Mouse (Mus musculus) kidney, embryonic 15.5 days (tissue): Measurements from ENCODE around the gene Camk2b. TPM values are rescaled to one million over a fixed set of nuclear protein-coding genes. Genes with fewer than 3 reads are reported as not detected.

Experiments
- ATAC-seq: fragments of 200-750 bp; cut with Nextera tagmentation; replicated peaks from 2 replicates; pipeline ENCODE4 v1.8.0; 2017; ENCODE audit warnings: moderate TSS enrichment; ENCODE audit not compliant: low FRiP score
- H3K27ac ChIP-seq: fragments of 300-500 bp; sonication (generic); 2 replicates; pipeline ENCODE4 v1.5.1; 2015; ENCODE audit warnings: mild to moderate bottlenecking, inconsistent platforms
- H3K27me3 ChIP-seq: fragments of 300-500 bp; sonication (generic); 2 replicates; pipeline ENCODE4 v1.6.1; 2015; ENCODE audit warnings: inconsistent platforms
- H3K36me3 ChIP-seq: fragments of 300-500 bp; sonication (generic); 2 replicates; pipeline ENCODE4 v1.6.1; 2015; ENCODE audit warnings: inconsistent platforms
- H3K4me1 ChIP-seq: fragments of 300-500 bp; sonication (generic); 2 replicates; pipeline ENCODE4 v1.6.1; 2015; ENCODE audit warnings: inconsistent platforms
- H3K4me2 ChIP-seq: fragments of 300-500 bp; sonication (generic); 2 replicates; pipeline ENCODE4 v1.6.1; 2015; ENCODE audit warnings: moderate library complexity, mild to moderate bottlenecking, inconsistent platforms
- H3K4me3 ChIP-seq: fragments of 300-500 bp; sonication (generic); replicated peaks from 2 replicates; pipeline ENCODE4 v1.5.1; 2015; ENCODE audit warnings: mild to moderate bottlenecking, inconsistent platforms
- H3K9ac ChIP-seq: fragments of 300-500 bp; sonication (generic); 2 replicates; pipeline ENCODE4 v1.6.1; 2015; ENCODE audit warnings: mild to moderate bottlenecking, inconsistent platforms
- H3K9me3 ChIP-seq: fragments of 300-500 bp; sonication (generic); replicated peaks from 2 replicates; pipeline ENCODE4 v1.6.1; 2016; ENCODE audit warnings: inconsistent platforms
- WGBS: fragments of 180-500 bp; shearing (Covaris S2); methylation state at CpG from one replicate; pipeline ENCODE4 v1.1.7; 2015; ENCODE audit warnings: mixed read lengths; 5-methylcytosine and 5-hydroxymethylcytosine counted together
- polyA plus RNA-seq: library from polyadenylated mRNA; unstranded; fragments of >200 nt; fragmentation: Nextera tagmentation; extraction: Ambion mirVana; gene quantifications from 2 replicates; pipeline ENCODE4 v1.2.1, GENCODE M21; 2015

Camk2b gene
- polyA plus RNA-seq, 1 experiment from 2014 or later: 4.3 TPM

GRCm38 (mm10) chr11:6038929-6039328 is 27.2 kb downstream of the Camk2b start:
- H3K9ac ChIP-seq: no peak overlapping the region
- H3K9me3 ChIP-seq: no peaks in the 10 kb centered on the region; the same call in 1 of the 2 replicates
- H3K4me3 ChIP-seq: no peak overlapping the region
- WGBS: 69% methylated on average over 7 of the region's 7 CpGs
- ATAC-seq: no peak
- no peak overlapping the region for H3K27ac ChIP-seq
- H3K27me3 ChIP-seq: no peaks in the 10 kb centered on the region
- H3K36me3 ChIP-seq: no peaks in the 10 kb centered on the region
- H3K4me1 ChIP-seq: peaks cover 16% of the 10 kb centered on the region
- no peak overlapping the region for H3K4me2 ChIP-seq

- H3K9ac ChIP-seq: no peak overlapping the region
- ATAC-seq: no peak
- no peaks in the 10 kb centered on the region for H3K27me3 ChIP-seq
- H3K36me3 ChIP-seq: no peaks in the 10 kb centered on the region
- H3K4me1 ChIP-seq: peaks cover 16% of the 10 kb centered on the region
- no peak overlapping the region for H3K4me3 ChIP-seq
- no peaks in the 10 kb centered on the region; the same call in 1 of the 2 replicates for H3K9me3 ChIP-seq
- WGBS: 69% methylated on average over 7 of the region's 7 CpGs
- no peak overlapping the region for H3K4me2 ChIP-seq
- no peak overlapping the region for H3K27ac ChIP-seq
These were observed 28.5 kb downstream of the Camk2b start for GRCm38 (mm10) chr11:6037686-6038085.

GRCm38 (mm10) chr11:6037198-6037597 is 29.0 kb downstream of the Camk2b start:
- Histone ChIP-seq H3K9me3 (no peaks in the 10 kb centered on the region; the same call in 1 of the 2 replicates), H3K27me3 (no peaks in the 10 kb centered on the region), H3K4me3 (no peak overlapping the region), H3K4me1 (peaks cover 16% of the 10 kb centered on the region), H3K36me3 (no peaks in the 10 kb centered on the region), H3K9ac (no peak overlapping the region), H3K4me2 (no peak overlapping the region), H3K27ac (no peak overlapping the region)
- 78% methylated on average over 7 of the region's 7 CpGs for WGBS
- 0 out of 2 replicates have a peak, but pooled peaks have one; percentile 43 for ATAC-seq

GRCm38 (mm10) chr11:6036477-6036876 is 29.7 kb downstream of the Camk2b start:
- no peaks in the 10 kb centered on the region for H3K36me3 ChIP-seq
- no peak overlapping the region for H3K9ac ChIP-seq
- no peak overlapping the region for H3K4me3 ChIP-seq
- ATAC-seq: no peak
- H3K9me3 ChIP-seq: no peaks in the 10 kb centered on the region; the same call in 1 of the 2 replicates
- no peaks in the 10 kb centered on the region for H3K27me3 ChIP-seq
- H3K27ac ChIP-seq: no peak overlapping the region
- H3K4me2 ChIP-seq: no peak overlapping the region
- WGBS: 86% methylated on average over 4 of the region's 4 CpGs
- peaks cover 16% of the 10 kb centered on the region for H3K4me1 ChIP-seq

GRCm38 (mm10) chr11:6035521-6035920 is 30.6 kb downstream of the Camk2b start:
- no peak overlapping the region for H3K27ac ChIP-seq
- H3K4me2 ChIP-seq: no peak overlapping the region
- H3K27me3 ChIP-seq: no peaks in the 10 kb centered on the region
- H3K4me3 ChIP-seq: no peak overlapping the region
- H3K9me3 ChIP-seq: no peaks in the 10 kb centered on the region; the same call in 1 of the 2 replicates
- WGBS: 79% methylated on average over 3 of the region's 3 CpGs
- ATAC-seq: no peak
- no peak overlapping the region for H3K9ac ChIP-seq
- peaks cover 16% of the 10 kb centered on the region for H3K4me1 ChIP-seq
- H3K36me3 ChIP-seq: no peaks in the 10 kb centered on the region

GRCm38 (mm10) chr11:6034740-6035139 is 31.4 kb downstream of the Camk2b start:
- Histone ChIP-seq H3K27ac (no peak overlapping the region), H3K4me1 (peaks cover 16% of the 10 kb centered on the region), H3K27me3 (no peaks in the 10 kb centered on the region), H3K36me3 (no peaks in the 10 kb centered on the region), H3K9ac (no peak overlapping the region), H3K9me3 (no peaks in the 10 kb centered on the region; the same call in 1 of the 2 replicates), H3K4me3 (no peak overlapping the region), H3K4me2 (no peak overlapping the region)
- no peak for ATAC-seq
- 94% methylated on average over 2 of the region's 2 CpGs for WGBS

- no peak overlapping the region for H3K27ac ChIP-seq
- no peaks in the 10 kb centered on the region for H3K9me3 ChIP-seq
- no peak for ATAC-seq
- H3K27me3 ChIP-seq: no peaks in the 10 kb centered on the region
- H3K9ac ChIP-seq: no peak overlapping the region
- H3K36me3 ChIP-seq: no peaks in the 10 kb centered on the region
- no peak overlapping the region for H3K4me2 ChIP-seq
- peaks cover 16% of the 10 kb centered on the region for H3K4me1 ChIP-seq
- WGBS: 88% methylated on average over 5 of the region's 5 CpGs
- H3K4me3 ChIP-seq: no peak overlapping the region
These were observed 32.4 kb downstream of the Camk2b start for GRCm38 (mm10) chr11:6033801-6034200.

- Histone ChIP-seq H3K27me3 (no peaks in the 10 kb centered on the region), H3K27ac (no peak overlapping the region), H3K9me3 (no peaks in the 10 kb centered on the region), H3K4me2 (no peak overlapping the region), H3K9ac (no peak overlapping the region), H3K4me3 (no peak overlapping the region), H3K36me3 (no peaks in the 10 kb centered on the region), H3K4me1 (peaks cover 10% of the 10 kb centered on the region)
- 79% methylated on average over 3 of the region's 3 CpGs for WGBS
- no peak for ATAC-seq
These were observed 33.0 kb downstream of the Camk2b start for GRCm38 (mm10) chr11:6033147-6033546.

- 87% methylated on average over 6 of the region's 6 CpGs for WGBS
- no peak overlapping the region for H3K27ac ChIP-seq
- H3K4me2 ChIP-seq: no peak overlapping the region
- no peak overlapping the region for H3K9ac ChIP-seq
- no peak overlapping the region for H3K4me3 ChIP-seq
- H3K36me3 ChIP-seq: no peaks in the 10 kb centered on the region
- no peaks in the 10 kb centered on the region for H3K27me3 ChIP-seq
- ATAC-seq: no peak
- H3K4me1 ChIP-seq: no peaks in the 10 kb centered on the region
- H3K9me3 ChIP-seq: no peaks in the 10 kb centered on the region
These were observed 35.5 kb downstream of the Camk2b start for GRCm38 (mm10) chr11:6030650-6031049.

- H3K4me3 ChIP-seq: no peak overlapping the region
- no peak for ATAC-seq
- H3K27ac ChIP-seq: no peak overlapping the region
- H3K4me2 ChIP-seq: no peak overlapping the region
- H3K4me1 ChIP-seq: peaks cover 3% of the 10 kb centered on the region; the same call in 1 of the 2 replicates
- H3K9me3 ChIP-seq: no peaks in the 10 kb centered on the region
- H3K27me3 ChIP-seq: no peaks in the 10 kb centered on the region
- no peaks in the 10 kb centered on the region for H3K36me3 ChIP-seq
- no peak overlapping the region for H3K9ac ChIP-seq
- 66% methylated on average over 3 of the region's 3 CpGs for WGBS
These were observed 36.4 kb downstream of the Camk2b start for GRCm38 (mm10) chr11:6029790-6030189.

- Histone ChIP-seq H3K9ac (no peak overlapping the region), H3K27me3 (no peaks in the 10 kb centered on the region), H3K4me1 (peaks cover 3% of the 10 kb centered on the region; the same call in 1 of the 2 replicates), H3K9me3 (no peaks in the 10 kb centered on the region), H3K27ac (no peak overlapping the region), H3K4me3 (no peak overlapping the region), H3K4me2 (no peak overlapping the region), H3K36me3 (no peaks in the 10 kb centered on the region)
- 77% methylated on average over 7 of the region's 7 CpGs for WGBS
- no peak for ATAC-seq
These were observed 37.3 kb downstream of the Camk2b start for GRCm38 (mm10) chr11:6028911-6029310.

- Histone ChIP-seq H3K9me3 (no peaks in the 10 kb centered on the region), H3K9ac (no peak overlapping the region), H3K27me3 (no peaks in the 10 kb centered on the region), H3K36me3 (no peaks in the 10 kb centered on the region), H3K4me3 (no peak overlapping the region), H3K27ac (no peak overlapping the region), H3K4me1 (peaks cover 10% of the 10 kb centered on the region), H3K4me2 (no peak overlapping the region)
- WGBS: 67% methylated on average over 1 of the region's 1 CpGs
- no peak for ATAC-seq
These were observed 39.8 kb downstream of the Camk2b start for GRCm38 (mm10) chr11:6026361-6026760.
